Mouse (Mus musculus): Measurements from ENCODE around the gene Dpysl5.

GRCm38 (mm10) chr5:30721935-30722334, 10.6 kb downstream of the Dpysl5 start:
- no peak for TF ChIP-seq POLR2A (IDR thresholded peaks at IDR 0.05; ENCODE audit: control insufficient read depth, low read depth, low read length)
- TF ChIP-seq CTCF (IDR thresholded peaks at IDR 0.05; ENCODE audit: control insufficient read depth, insufficient read depth, insufficient replicate concordance, low read depth, low read length): no peak
